Mouse (Mus musculus) erythroblast, adult 5-6 weeks (primary cell): ENCODE results near the gene Ube4a. TPM values are rescaled to one million over a fixed set of nuclear protein-coding genes. Genes with fewer than 3 reads are reported as not detected.

ENCODE experiments used
- ATAC-seq: replicated peaks from 2 replicates; pipeline ENCODE4 v1.8.0; 2016; ENCODE audit warnings: moderate number of reproducible peaks, mild to moderate bottlenecking, moderate TSS enrichment, inconsistent platforms; ENCODE audit not compliant: poor library complexity, low FRiP score, severe bottlenecking
- total RNA-seq, 2 experiments: library from RNA; stranded (forward) in 1 of 2; stranded (reverse) in 1 of 2; fragments of 150-400 nt in 1 of 2; fragments of 200-764, 138-1000 nt in 1 of 2; gene quantifications; 2 replicates each; pipeline versions ENCODE4 v1.2.3 to v1.2.4; 2015 to 2017; ENCODE audit warnings: low replicate concordance in 2 of 2

Ube4a gene
- total RNA-seq, 2 experiments from 2014 or later = 19.0 to 53.4 TPM

DNA sequence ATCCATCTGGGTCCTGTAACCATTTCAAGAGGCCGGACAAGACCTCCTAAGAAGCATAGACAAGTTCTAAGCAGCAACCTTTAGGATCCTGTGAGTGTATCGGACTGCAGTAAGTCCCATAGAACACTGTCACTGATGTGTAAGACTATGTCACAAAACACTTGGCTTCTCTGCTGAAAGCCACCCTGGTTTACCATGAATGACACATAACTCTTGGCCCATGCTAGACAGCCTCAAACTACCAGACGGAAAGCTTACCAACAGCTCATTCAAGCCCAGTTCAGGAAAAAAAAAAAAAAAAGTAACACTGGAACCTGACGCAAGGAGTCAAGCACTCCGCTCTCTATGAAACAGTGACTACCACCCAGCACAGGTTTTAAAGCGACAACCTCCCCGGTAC, 87.7 kb downstream of the Ube4a start:
- no peak for ATAC-seq

DNA sequence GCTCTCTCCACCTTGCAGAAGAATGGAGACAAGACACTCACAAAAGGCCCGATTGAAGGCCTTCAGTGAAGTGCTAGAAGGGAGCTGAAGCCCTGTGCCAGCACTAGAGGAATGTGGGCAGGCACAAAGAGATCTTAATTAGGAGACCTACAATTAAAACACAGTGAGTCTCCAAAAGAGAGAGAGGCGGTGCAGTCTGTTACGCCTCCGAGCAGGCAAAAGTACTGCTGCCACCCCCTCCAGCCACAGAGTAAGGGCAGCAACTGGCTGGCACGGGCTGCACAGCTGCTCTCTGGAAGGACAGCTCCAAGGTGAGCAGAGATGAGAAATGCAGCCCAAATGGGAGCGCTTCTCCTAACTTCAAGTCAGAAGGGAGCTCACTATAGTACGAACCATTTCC, 89.9 kb downstream of the Ube4a start:
- no peak for ATAC-seq

GRCm38 (mm10) chr9:44874198-44874597, 91.2 kb downstream of the Ube4a start:
- no peak for ATAC-seq

DNA sequence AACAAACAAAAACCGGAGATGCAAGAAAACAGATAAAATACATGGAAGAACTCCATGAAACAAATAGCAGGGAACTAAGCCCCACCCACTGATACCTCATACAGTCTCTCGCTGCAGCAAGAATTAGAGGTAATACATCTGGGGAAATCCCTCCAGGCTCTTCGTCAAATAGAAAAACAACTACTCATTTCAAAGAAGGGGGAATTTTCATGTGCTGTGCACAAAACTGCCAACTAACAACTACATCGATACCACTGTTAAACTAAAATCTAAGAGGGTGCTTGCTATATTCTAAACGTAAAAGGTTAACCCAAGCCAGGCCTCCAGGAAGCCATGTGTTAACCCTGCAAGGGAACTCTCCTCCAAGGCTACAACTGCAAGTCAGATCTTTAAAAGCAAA, 91.7 kb downstream of the Ube4a start:
- no peak for ATAC-seq

Other genes with a start within 250 kb of the Ube4a start
- gene Phldb1, start 230.4 kb downstream of the Ube4a start, total RNA-seq (2015; ENCODE audit: low replicate concordance) = 0.42 and 6.1 TPM in 2 replicates
- 2.9 TPM in 2 replicates for gene Phldb1, start 230.4 kb downstream of the Ube4a start, total RNA-seq (2017; ENCODE audit: low replicate concordance)
- 52.6 and 60.4 TPM in 2 replicates for gene Arcn1, start 197.8 kb downstream of the Ube4a start, total RNA-seq (2015; ENCODE audit: low replicate concordance)
- 66.1 and 94.8 TPM in 2 replicates for gene Arcn1, start 197.8 kb downstream of the Ube4a start, total RNA-seq (2017; ENCODE audit: low replicate concordance)
- 62.1 and 85.9 TPM in 2 replicates for gene Ift46, start 197.7 kb downstream of the Ube4a start, total RNA-seq (2015; ENCODE audit: low replicate concordance)
- 40.4 and 54.4 TPM in 2 replicates for gene Ift46, start 197.7 kb downstream of the Ube4a start, total RNA-seq (2017; ENCODE audit: low replicate concordance)
- gene Tmem25, start 166.3 kb downstream of the Ube4a start, total RNA-seq (2015; ENCODE audit: low replicate concordance) = not detected in 2 replicates
- not detected in 2 replicates for gene Tmem25, start 166.3 kb downstream of the Ube4a start, total RNA-seq (2017; ENCODE audit: low replicate concordance)
- gene Ttc36, start 162.5 kb downstream of the Ube4a start, total RNA-seq (2015; ENCODE audit: low replicate concordance) = not detected in 2 replicates
- gene Ttc36, start 162.5 kb downstream of the Ube4a start, total RNA-seq (2017; ENCODE audit: low replicate concordance) = 1.4 TPM in 1 of 2 replicates, not detected in the other
- 15.8 and 32.8 TPM in 2 replicates for gene Kmt2a, start 84.3 kb downstream of the Ube4a start, total RNA-seq (2015; ENCODE audit: low replicate concordance)
- 6.0 and 7.8 TPM in 2 replicates for gene Kmt2a, start 84.3 kb downstream of the Ube4a start, total RNA-seq (2017; ENCODE audit: low replicate concordance)
- gene Atp5l, start 44.9 kb downstream of the Ube4a start, total RNA-seq (2015; ENCODE audit: low replicate concordance) = 219 and 228 TPM in 2 replicates
- 38.1 and 117 TPM in 2 replicates for gene Atp5l, start 44.9 kb downstream of the Ube4a start, total RNA-seq (2017; ENCODE audit: low replicate concordance)
- gene Cd3g, start 14.8 kb upstream of the Ube4a start, total RNA-seq (2015; ENCODE audit: low replicate concordance) = 6.9 TPM in 1 of 2 replicates, not detected in the other
- 0.98 and 6.6 TPM in 2 replicates for gene Cd3g, start 14.8 kb upstream of the Ube4a start, total RNA-seq (2017; ENCODE audit: low replicate concordance)
- not detected in 2 replicates for gene Cd3d, start 16.2 kb upstream of the Ube4a start, total RNA-seq (2015; ENCODE audit: low replicate concordance)
- gene Cd3d, start 16.2 kb upstream of the Ube4a start, total RNA-seq (2017; ENCODE audit: low replicate concordance) = not detected in 2 replicates
- not detected in 2 replicates for gene Cd3e, start 44.0 kb upstream of the Ube4a start, total RNA-seq (2015; ENCODE audit: low replicate concordance)
- 0.43 TPM in 1 of 2 replicates, not detected in the other for gene Cd3e, start 44.0 kb upstream of the Ube4a start, total RNA-seq (2017; ENCODE audit: low replicate concordance)
- not detected in 2 replicates for gene Mpzl2, start 74.2 kb upstream of the Ube4a start, total RNA-seq (2015; ENCODE audit: low replicate concordance)
- not detected in 2 replicates for gene Mpzl2, start 74.2 kb upstream of the Ube4a start, total RNA-seq (2017; ENCODE audit: low replicate concordance)
- 1.0 and 1.9 TPM in 2 replicates for gene Mpzl3, start 89.6 kb upstream of the Ube4a start, total RNA-seq (2015; ENCODE audit: low replicate concordance)
- 0.56 TPM in 1 of 2 replicates, not detected in the other for gene Mpzl3, start 89.6 kb upstream of the Ube4a start, total RNA-seq (2017; ENCODE audit: low replicate concordance)
- gene Jaml, start 113.6 kb upstream of the Ube4a start, total RNA-seq (2015; ENCODE audit: low replicate concordance) = 2.7 and 3.1 TPM in 2 replicates
- 1.2 and 3.6 TPM in 2 replicates for gene Jaml, start 113.6 kb upstream of the Ube4a start, total RNA-seq (2017; ENCODE audit: low replicate concordance)
- 0.77 TPM in 1 of 2 replicates, not detected in the other for gene Scn2b, start 152.2 kb upstream of the Ube4a start, total RNA-seq (2015; ENCODE audit: low replicate concordance)
- gene Scn2b, start 152.2 kb upstream of the Ube4a start, total RNA-seq (2017; ENCODE audit: low replicate concordance) = not detected in 2 replicates
- gene Scn4b, start 172.8 kb upstream of the Ube4a start, total RNA-seq (2015; ENCODE audit: low replicate concordance) = not detected in 2 replicates
- not detected in 2 replicates for gene Scn4b, start 172.8 kb upstream of the Ube4a start, total RNA-seq (2017; ENCODE audit: low replicate concordance)
- not detected in 2 replicates for gene BC049352, start 216.4 kb upstream of the Ube4a start, total RNA-seq (2015; ENCODE audit: low replicate concordance)
- gene BC049352, start 216.4 kb upstream of the Ube4a start, total RNA-seq (2017; ENCODE audit: low replicate concordance) = not detected in 2 replicates
- gene Tmprss4, start 238.5 kb upstream of the Ube4a start, total RNA-seq (2015; ENCODE audit: low replicate concordance) = not detected in 2 replicates
- gene Tmprss4, start 238.5 kb upstream of the Ube4a start, total RNA-seq (2017; ENCODE audit: low replicate concordance) = not detected in 2 replicates